Mouse (Mus musculus) neutrophil, adult 65 days (primary cell): ENCODE data around the gene Hnmt. TPM values are rescaled to one million over a fixed set of nuclear protein-coding genes. Genes with fewer than 3 reads are reported as not detected.

Experiments
- total RNA-seq: library from RNA; stranded (reverse); gene quantifications from 2 replicates; pipeline ENCODE4 v1.2.4, GENCODE M21; 2023

The Hnmt gene
- total RNA-seq, result 10.7 and 11.6 TPM in 2 replicates

DNA sequence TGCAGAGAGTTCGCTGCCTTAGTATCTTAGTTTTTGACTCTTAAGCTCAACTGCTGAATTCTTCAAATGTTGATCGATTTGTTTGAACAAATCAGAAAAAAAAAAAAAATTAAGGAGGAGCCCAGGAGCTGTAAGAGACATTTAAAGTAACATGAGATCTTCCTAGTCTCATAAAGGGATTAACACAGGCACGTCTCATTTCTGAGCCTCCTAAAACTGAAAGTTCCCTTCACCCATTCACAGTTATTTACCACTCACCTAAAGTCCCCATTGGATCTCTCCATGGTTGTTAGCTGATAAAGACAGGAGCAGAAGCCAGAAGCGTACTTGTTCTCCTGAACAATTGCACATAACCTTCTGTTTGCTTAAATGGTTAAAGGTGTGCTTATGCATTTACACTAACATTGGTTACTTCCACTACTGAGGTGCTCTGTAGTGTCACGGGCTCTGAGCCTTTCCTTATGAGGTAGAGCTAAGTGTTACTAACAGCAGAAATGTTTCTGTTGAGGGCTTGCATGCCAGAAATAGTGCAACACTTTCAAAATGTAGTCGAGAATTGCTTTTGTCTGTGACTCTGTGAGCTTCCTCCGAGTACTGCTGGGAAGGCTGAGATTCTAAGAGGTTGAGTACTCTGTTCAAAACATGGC is at the start of gene Hnmt:
Gene Hnmt (minus strand): TSS at position 51 of the 647 bp plus-strand sequence.

DNA sequence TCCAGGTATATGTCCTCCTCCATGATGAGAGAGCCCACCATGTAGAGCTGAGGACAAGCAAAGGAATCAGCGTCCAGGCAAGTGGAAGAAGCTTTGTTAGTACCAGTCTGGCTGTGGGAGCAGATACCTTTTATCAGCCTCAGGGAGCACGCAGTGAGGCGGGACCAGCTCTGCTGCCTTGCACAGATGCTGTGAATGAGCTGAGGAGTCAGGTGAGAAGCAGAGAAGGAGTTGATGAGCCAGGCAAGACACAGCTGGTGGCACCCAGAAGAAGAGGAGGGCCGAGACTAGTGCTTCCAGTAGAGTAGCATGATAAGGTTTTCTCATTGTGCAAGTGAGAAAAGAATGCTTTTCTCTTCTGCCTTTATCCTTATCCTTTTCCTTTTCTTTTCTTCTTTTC is 47.3 kb upstream of the Hnmt start, which contains the start of gene Tbpl2:
Gene Tbpl2 (minus strand): TSS at position 101 of the 400 bp plus-strand sequence.

Other genes with a start within 250 kb of the Hnmt start
- gene Tbpl2, start 47.2 kb upstream of the Hnmt start, total RNA-seq, result not detected in 2 replicates
- gene Il1f8, start 103.8 kb upstream of the Hnmt start, total RNA-seq, result not detected in 2 replicates
- 219 and 280 TPM in 2 replicates for gene Il1f9, start 137.1 kb upstream of the Hnmt start, total RNA-seq
- gene Il1f6, start 166.0 kb upstream of the Hnmt start, total RNA-seq, result not detected in 2 replicates
- gene Il1f5, start 227.6 kb upstream of the Hnmt start, total RNA-seq, result not detected in 2 replicates
- gene Il1f10, start 241.8 kb upstream of the Hnmt start, total RNA-seq, result not detected in 2 replicates